Mouse (Mus musculus) neural tube, embryonic 10.5 days (tissue): ENCODE measurements around the gene Tnp1.
A peak's percentile ranks its signal among the peaks of the same experiment; 100 is the strongest.

Experiments
- DNase-seq: peaks from one replicate; pipeline ENCODE4 v3.0.0-alpha.2; 2017; ENCODE audit warnings: low spot score; ENCODE audit errors: extremely low spot score

Gene Tnp1

GRCm38 (mm10) chr1:73006847-73007246 lies 8.9 kb downstream of the Tnp1 start:
- no peak for DNase-seq

GRCm38 (mm10) chr1:73004890-73005289 lies 10.8 kb downstream of the Tnp1 start:
- no peak for DNase-seq

- no peak for DNase-seq
Observed at GRCm38 (mm10) chr1:73002637-73003036, 13.1 kb downstream of the Tnp1 start.

- DNase-seq, result no peak
Observed at GRCm38 (mm10) chr1:73001961-73002360, 13.7 kb downstream of the Tnp1 start.

GRCm38 (mm10) chr1:72994751-72995528 lies 20.8 kb downstream of the Tnp1 start:
- no peak for DNase-seq

- no peak for DNase-seq
Observed at GRCm38 (mm10) chr1:72992944-72993464, 22.7 kb downstream of the Tnp1 start.

- DNase-seq, result no peak
Observed at GRCm38 (mm10) chr1:72992209-72992608, 23.5 kb downstream of the Tnp1 start.

GRCm38 (mm10) chr1:72988904-72989303 lies 26.8 kb downstream of the Tnp1 start:
- no peak for DNase-seq

GRCm38 (mm10) chr1:72986715-72987114 lies 29.0 kb downstream of the Tnp1 start:
- DNase-seq, result no peak

- no peak for DNase-seq
Observed at GRCm38 (mm10) chr1:72978956-72979355, 36.8 kb downstream of the Tnp1 start.

GRCm38 (mm10) chr1:72974226-72974625 lies 41.5 kb downstream of the Tnp1 start:
- DNase-seq, result no peak

GRCm38 (mm10) chr1:72970461-72970860 lies 45.2 kb downstream of the Tnp1 start:
- DNase-seq, result no peak

GRCm38 (mm10) chr1:72969113-72969812 lies 46.4 kb downstream of the Tnp1 start:
- DNase-seq, result peak; percentile 46

- no peak for DNase-seq
Observed at GRCm38 (mm10) chr1:72966423-72966822, 49.3 kb downstream of the Tnp1 start.
